Comparison of ENCODE assay signal across 21 mouse cellular contexts in the genomic region with DNA sequence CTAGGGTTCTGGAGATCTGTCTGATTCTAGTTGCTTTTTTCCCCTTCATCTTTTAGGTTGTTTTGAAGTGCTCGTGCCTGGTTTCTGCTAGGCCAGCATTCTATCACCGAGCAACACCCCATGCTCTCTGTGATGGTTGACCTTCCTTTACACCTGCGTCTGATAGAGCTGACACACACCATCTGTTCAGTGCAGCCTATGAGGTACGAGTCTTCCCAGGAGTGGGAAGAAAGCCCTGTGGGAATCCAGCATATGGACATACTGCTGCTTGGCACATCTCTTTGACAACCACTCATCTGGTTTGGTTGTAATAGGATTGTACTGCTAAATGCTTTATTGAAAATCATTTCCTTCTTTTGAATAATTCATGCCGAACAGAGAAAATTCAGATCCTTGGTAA. TPM values are rescaled to one million over a fixed set of nuclear protein-coding genes. Genes with fewer than 3 reads are reported as not detected.
DNase-seq lines count a peak whose midpoint lies in the region; TF ChIP-seq lines count a peak whose summit lies in the region.
"Had no signal": no experiment of that assay in that cellular context is flagged by ENCODE, and none has a peak within 500 bp of the region (broad histone marks: within the 10 kb centered on the region; RNA-seq: fewer than 3 reads in every experiment).

No protein-coding gene starts in this region.

- intact Hi-C loops in left cerebral cortex, postnatal 4 days (cut with DNase I) = no loop called here
- intact Hi-C loops in left cerebral cortex, postnatal 36 days (cut with DNase I) = no loop called here

- peak; percentile 8 to 16 for DNase-seq in layer of hippocampus, postnatal 14 days (ENCODE audit: low spot score in 2 of 2)
- DNase-seq in layer of hippocampus, postnatal 10 days (ENCODE audit: low spot score in 2 of 2) = no peak
- DNase-seq in cerebellum, adult 11 months = peak; percentile 43
- DNase-seq in cerebellum, adult 2 months = peak; percentile 60 to 85
- peak; percentile 48 to 58 for DNase-seq in cerebellum, postnatal 36 days
- DNase-seq in spleen, postnatal 10 days (ENCODE audit: low spot score in 2 of 2) = no peak
- no peak for DNase-seq in left cerebral cortex, postnatal 4 days
- DNase-seq in left cerebral cortex, postnatal 36 days (ENCODE audit: low spot score in 2 of 2) = no peak
- DNase-seq: gastrocnemius, adult 2 months; heart, postnatal 14 days; kidney, adult 8-10 months; kidney, postnatal 4 days; layer of hippocampus, postnatal 36 days; right cerebral cortex, postnatal 4 days had no signal

- H3K4me3 ChIP-seq in cerebellum, adult 2 months (replicated peaks; ENCODE audit: insufficient read depth, low read depth, low read length) = no peak overlapping the region
- H3K4me3 ChIP-seq: embryonic facial prominence, embryonic 10.5 days; gastrocnemius, adult 2 months; heart, embryonic 12.5 days; hindbrain, embryonic 12.5 days; limb, embryonic 15.5 days had no signal

- 12% methylated on average over 5 of the region's 5 CpGs for WGBS in cerebellum, adult 2 months

- no peak for TF ChIP-seq CTCF in cerebellum, adult 2 months (IDR thresholded peaks at IDR 0.05; ENCODE audit: borderline replicate concordance, insufficient read depth, low read depth, low read length)

- H3K27ac ChIP-seq in cerebellum, adult 2 months (ENCODE audit: insufficient read depth, low read length) = peak overlapping the region; percentile 14; the same call in 1 of the 2 replicates
- H3K27ac ChIP-seq: embryonic facial prominence, embryonic 10.5 days; hindbrain, embryonic 12.5 days; limb, embryonic 15.5 days had no signal

- peaks cover 14% of the 10 kb centered on the region for H3K4me1 ChIP-seq in cerebellum, adult 2 months (ENCODE audit: control insufficient read depth, insufficient read depth, low read length)
- H3K4me1 ChIP-seq: embryonic facial prominence, embryonic 10.5 days; heart, embryonic 12.5 days; hindbrain, embryonic 12.5 days had no signal

- no peak for TF ChIP-seq POLR2A in cerebellum, adult 2 months (IDR thresholded peaks at IDR 0.05; ENCODE audit: borderline replicate concordance, insufficient read depth, low read length)

- no peaks in the 10 kb centered on the region for H3K27me3 ChIP-seq in cerebellum, adult 2 months (ENCODE audit: control insufficient read depth, insufficient read depth, low read length)
- H3K27me3 ChIP-seq: heart, embryonic 12.5 days; hindbrain, embryonic 12.5 days; limb, embryonic 15.5 days had no signal

RNA-seq across cellular contexts. Expression of gene Vps53, which starts 9.2 kb away (rescaled TPM):
- 10 to 100 TPM; 79.6 to 84.0 TPM for total RNA-seq in layer of hippocampus, postnatal 14 days (2021)
- 10 to 100 TPM; 75.2 to 75.6 TPM for total RNA-seq in layer of hippocampus, postnatal 10 days (2021)
- 64.3 and 70.8 TPM in 2 replicates for polyA plus RNA-seq in cerebellum, adult 2 months (2012; rRNA removed)
- total RNA-seq in left cerebral cortex, postnatal 4 days (2021) = 10 to 100 TPM; 75.1 to 86.2 TPM
- total RNA-seq in left cerebral cortex, postnatal 36 days (2021) = 10 to 100 TPM; 83.2 to 88.4 TPM

RNA-seq across cellular contexts. Expression of gene Fam57a, which starts 9.3 kb away (rescaled TPM):
- total RNA-seq in layer of hippocampus, postnatal 14 days (2021) = 10 to 100 TPM; 18.6 to 21.4 TPM
- 10 to 100 TPM; 20.2 to 22.3 TPM for total RNA-seq in layer of hippocampus, postnatal 10 days (2021)
- polyA plus RNA-seq in cerebellum, adult 2 months (2012; rRNA removed) = 25.7 and 29.2 TPM in 2 replicates
- 10 to 100 TPM; 22.9 to 25.9 TPM for total RNA-seq in left cerebral cortex, postnatal 4 days (2021)
- 10 to 100 TPM; 15.7 to 18.4 TPM for total RNA-seq in left cerebral cortex, postnatal 36 days (2021)

RNA-seq across cellular contexts. Expression of gene Dbil5, which starts 47.2 kb away (rescaled TPM):
- total RNA-seq in layer of hippocampus, postnatal 14 days (2021) = 1 to 10 TPM in 1 of 2 experiments, under 1 TPM in 1; 0.62 to 1.7 TPM
- 1 to 10 TPM in 1 of 2 experiments, under 1 TPM in 1; 0.69 to 1.3 TPM for total RNA-seq in layer of hippocampus, postnatal 10 days (2021)
- 1.2 and 1.4 TPM in 2 replicates for polyA plus RNA-seq in cerebellum, adult 2 months (2012; rRNA removed)
- not detected for total RNA-seq in left cerebral cortex, postnatal 4 days (2021)
- total RNA-seq in left cerebral cortex, postnatal 36 days (2021) = 1 to 10 TPM; 1.0 to 1.3 TPM
- total RNA-seq: common myeloid progenitor, adult 5-6 weeks; gastrocnemius, adult 2 months; granulocyte monocyte progenitor cell, adult 5-6 weeks; heart, postnatal 14 days; megakaryocyte progenitor cell, adult 5-6 weeks had no signal

RNA-seq across cellular contexts. Expression of gene Gemin4, which starts 47.3 kb away (rescaled TPM):
- 1 to 10 TPM; 6.5 to 7.2 TPM for total RNA-seq in layer of hippocampus, postnatal 14 days (2021)
- 10 to 100 TPM; 11.5 to 11.6 TPM for total RNA-seq in layer of hippocampus, postnatal 10 days (2021)
- 7.9 and 8.5 TPM in 2 replicates for polyA plus RNA-seq in cerebellum, adult 2 months (2012; rRNA removed)
- total RNA-seq in left cerebral cortex, postnatal 4 days (2021) = 10 to 100 TPM in 1 of 2 experiments, 1 to 10 TPM in 1; 7.7 to 10.3 TPM
- 1 to 10 TPM; 7.7 to 9.6 TPM for total RNA-seq in left cerebral cortex, postnatal 36 days (2021)

Comparison
In these comparisons a context has a peak if more than half of its experiments do, and no peak if none do; other contexts are left out.
1. DNase-seq: peak in layer of hippocampus, postnatal 14 days (2 of 2), cerebellum, adult 11 months (single experiment), cerebellum, adult 2 months (2 of 2) and cerebellum, postnatal 36 days (2 of 2); none in layer of hippocampus, postnatal 10 days (0 of 2), spleen, postnatal 10 days (0 of 2), left cerebral cortex, postnatal 4 days (single experiment) and left cerebral cortex, postnatal 36 days (0 of 2).